Mouse (Mus musculus) heart, adult 2 months (tissue): Measurements from ENCODE around the gene Nudt16l1. TPM values are rescaled to one million over a fixed set of nuclear protein-coding genes. Genes with fewer than 3 reads are reported as not detected.

Source experiments
- DNase-seq, 2 experiments: peaks; one replicate each; pipeline ENCODE4 v3.0.0; 2021
- H3K27ac ChIP-seq: fragments of 200-600 bp; 2 replicates; pipeline ENCODE4 v1.8.1; 2022
- H3K27me3 ChIP-seq: fragments of 200-500 bp; 2 replicates; pipeline ENCODE4 v1.6.1; 2012; ENCODE audit warnings: mild to moderate bottlenecking, low read length, inconsistent platforms, mixed read lengths; ENCODE audit not compliant: control insufficient read depth, insufficient read depth
- H3K36me3 ChIP-seq: fragments of 200-500 bp; 2 replicates; pipeline ENCODE4 v1.6.1; 2012; ENCODE audit warnings: low read length, inconsistent platforms; ENCODE audit not compliant: control insufficient read depth, insufficient read depth
- H3K4me1 ChIP-seq: fragments of 200-500 bp; 2 replicates; pipeline ENCODE4 v1.6.1; 2011; ENCODE audit warnings: low read length; ENCODE audit not compliant: control insufficient read depth, insufficient read depth
- H3K4me3 ChIP-seq: fragments of 200-600 bp; 2 replicates; pipeline ENCODE4 v1.8.1; 2022
- H3K79me2 ChIP-seq: fragments of 200-500 bp; replicated peaks from 2 replicates; pipeline ENCODE4 v1.6.1; 2012; ENCODE audit warnings: mild to moderate bottlenecking, inconsistent platforms, low read length, moderate library complexity, mixed read lengths; ENCODE audit not compliant: control insufficient read depth, insufficient read depth
- H3K9ac ChIP-seq: fragments of 200-500 bp; 2 replicates; pipeline ENCODE4 v1.6.1; 2012; ENCODE audit warnings: low read depth, mild to moderate bottlenecking, control low read depth, inconsistent platforms, low read length, mixed read lengths
- CTCF ChIP-seq: fragments of 200-600 bp; IDR thresholded peaks from 2 replicates; pipeline ENCODE4 v1.8.1; 2022; ENCODE audit warnings: antibody characterized with exemption, mild to moderate bottlenecking, moderate library complexity
- EP300 ChIP-seq: fragments of 200-500 bp; IDR thresholded peaks from 2 replicates; pipeline ENCODE4 v1.6.1; 2011; ENCODE audit warnings: low read depth, low read length, control low read depth; ENCODE audit not compliant: insufficient read depth
- POLR2A ChIP-seq: fragments of 200-500 bp; IDR thresholded peaks from 2 replicates; pipeline ENCODE4 v1.6.1; 2011; ENCODE audit warnings: mild to moderate bottlenecking, low read depth, low read length, control low read depth; ENCODE audit not compliant: insufficient read depth
- WGBS: fragments of 180-500 bp; shearing (Covaris S2); methylation state at CpG from one replicate; pipeline ENCODE4 v1.1.7; 2018; 5-methylcytosine and 5-hydroxymethylcytosine counted together
- intact Hi-C: fragments of 180-260 bp; cut with DNase I; formaldehyde crosslinking; loops from one replicate; pipeline ENCODE4 v1.15.1; 2025
- polyA plus RNA-seq: library from polyadenylated mRNA; depleted of rRNA; stranded (reverse); fragments of >200 nt; gene quantifications from 2 replicates; pipeline ENCODE4 v1.2.3, GENCODE M21; 2012
- total RNA-seq, 2 experiments: library from RNA; stranded (reverse); gene quantifications; 2 replicates each; pipeline ENCODE4 v1.2.3; 2021

The Nudt16l1 gene
- total and polyA plus RNA-seq, 3 experiments: 16.7 to 38.9 (median 17.1) TPM

GRCm38 (mm10) chr16:4940311-4940850 is 1.8 kb downstream of the Nudt16l1 start:
- H3K36me3 ChIP-seq: no peaks in the 10 kb centered on the region
- 87% methylated on average over 10 of the region's 10 CpGs for WGBS
- H3K27me3 ChIP-seq: no peaks in the 10 kb centered on the region
- no peak for DNase-seq
- no peaks in the 10 kb centered on the region; the same call in 1 of the 2 replicates for H3K79me2 ChIP-seq
- no peak for TF ChIP-seq CTCF
- TF ChIP-seq POLR2A: no peak
- TF ChIP-seq EP300: no peak
- intact Hi-C loops: no loop called here
- no peak overlapping the region for H3K4me3 ChIP-seq
- H3K4me1 ChIP-seq: peaks cover 11% of the 10 kb centered on the region
- no peak overlapping the region for H3K27ac ChIP-seq
- H3K9ac ChIP-seq: no peak overlapping the region

- Histone ChIP-seq H3K9ac (no peak overlapping the region), H3K27me3 (no peaks in the 10 kb centered on the region), H3K36me3 (no peaks in the 10 kb centered on the region), H3K4me1 (peaks cover 8% of the 10 kb centered on the region), H3K79me2 (no peaks in the 10 kb centered on the region; the same call in 1 of the 2 replicates), H3K4me3 (no peak overlapping the region), H3K27ac (no peak overlapping the region)
- DNase-seq: no peak
- intact Hi-C loops: no loop called here
- TF ChIP-seq POLR2A (no peak), CTCF (no peak), EP300 (no peak)
These were observed 2.5 kb downstream of the Nudt16l1 start for GRCm38 (mm10) chr16:4941016-4941415.

DNA sequence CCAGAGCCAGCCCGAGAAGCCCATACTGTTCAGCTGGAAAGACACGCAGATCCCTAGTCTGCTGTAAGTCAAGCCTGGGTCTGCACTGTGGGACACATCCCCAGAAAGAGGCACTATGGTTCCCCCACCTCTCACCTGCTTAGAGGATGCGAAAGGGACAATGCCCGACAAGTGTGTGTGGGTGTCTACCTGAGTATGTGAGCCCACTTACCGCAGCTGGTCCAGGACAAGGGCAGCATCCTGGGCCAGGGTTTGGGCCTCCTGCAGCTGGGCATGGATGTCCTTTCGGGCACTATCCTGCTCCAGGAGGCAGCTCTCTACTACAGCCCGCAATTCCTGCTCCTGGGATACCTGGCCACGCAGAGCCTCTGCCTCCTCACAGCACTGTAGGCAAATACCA is 4.3 kb downstream of the Nudt16l1 start:
- H3K9ac ChIP-seq: no peak overlapping the region
- no peaks in the 10 kb centered on the region; the same call in 1 of the 2 replicates for H3K79me2 ChIP-seq
- DNase-seq: no peak
- H3K27ac ChIP-seq: no peak overlapping the region
- no peak for TF ChIP-seq POLR2A
- TF ChIP-seq CTCF: no peak
- TF ChIP-seq EP300: no peak
- intact Hi-C loops: no loop called here
- H3K36me3 ChIP-seq: no peaks in the 10 kb centered on the region
- no peaks in the 10 kb centered on the region for H3K27me3 ChIP-seq
- H3K4me3 ChIP-seq: no peak overlapping the region
- 92% methylated on average over 8 of the region's 8 CpGs for WGBS
- H3K4me1 ChIP-seq: peaks cover 2% of the 10 kb centered on the region

- no peak for DNase-seq
- Histone ChIP-seq H3K4me3 (no peak overlapping the region), H3K36me3 (no peaks in the 10 kb centered on the region), H3K27ac (no peak overlapping the region), H3K79me2 (no peaks in the 10 kb centered on the region; the same call in 1 of the 2 replicates), H3K9ac (no peak overlapping the region), H3K4me1 (peaks cover 2% of the 10 kb centered on the region), H3K27me3 (no peaks in the 10 kb centered on the region)
- TF ChIP-seq POLR2A: no peak
- no peak for TF ChIP-seq CTCF
- TF ChIP-seq EP300: no peak
- WGBS: 96% methylated on average over 3 of the region's 3 CpGs
- intact Hi-C loops: no loop called here
These were observed 4.9 kb downstream of the Nudt16l1 start for GRCm38 (mm10) chr16:4943431-4943830.

DNA sequence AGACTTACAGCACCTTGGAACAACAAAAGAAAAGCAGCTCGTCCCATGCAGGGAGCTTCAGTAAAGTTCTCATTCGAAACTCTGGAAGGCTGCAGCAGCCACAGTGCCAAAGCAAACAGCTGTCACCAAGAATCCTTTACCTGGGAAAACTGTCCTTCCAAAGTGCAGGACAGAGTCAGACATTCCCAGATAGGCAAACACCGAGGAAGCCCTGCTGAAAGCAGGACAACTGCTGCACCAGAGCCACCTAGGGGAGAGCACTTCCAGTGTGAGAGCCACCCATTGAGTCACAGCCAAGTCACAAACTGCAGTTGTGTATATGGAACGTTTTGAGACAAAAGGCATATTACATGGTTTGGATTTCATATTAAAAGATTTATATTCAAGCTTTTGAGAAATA is 6.9 kb downstream of the Nudt16l1 start:
- no peak overlapping the region for H3K4me3 ChIP-seq
- H3K27me3 ChIP-seq: no peaks in the 10 kb centered on the region
- intact Hi-C loops: no loop called here
- H3K79me2 ChIP-seq: no peaks in the 10 kb centered on the region
- H3K36me3 ChIP-seq: no peaks in the 10 kb centered on the region
- 55% methylated on average over 4 of the region's 4 CpGs for WGBS
- no peak overlapping the region for H3K27ac ChIP-seq
- no peak for TF ChIP-seq EP300
- TF ChIP-seq POLR2A: no peak
- TF ChIP-seq CTCF: no peak
- H3K9ac ChIP-seq: no peak overlapping the region
- DNase-seq: no peak
- H3K4me1 ChIP-seq: no peaks in the 10 kb centered on the region; the same call in 1 of the 2 replicates

DNA sequence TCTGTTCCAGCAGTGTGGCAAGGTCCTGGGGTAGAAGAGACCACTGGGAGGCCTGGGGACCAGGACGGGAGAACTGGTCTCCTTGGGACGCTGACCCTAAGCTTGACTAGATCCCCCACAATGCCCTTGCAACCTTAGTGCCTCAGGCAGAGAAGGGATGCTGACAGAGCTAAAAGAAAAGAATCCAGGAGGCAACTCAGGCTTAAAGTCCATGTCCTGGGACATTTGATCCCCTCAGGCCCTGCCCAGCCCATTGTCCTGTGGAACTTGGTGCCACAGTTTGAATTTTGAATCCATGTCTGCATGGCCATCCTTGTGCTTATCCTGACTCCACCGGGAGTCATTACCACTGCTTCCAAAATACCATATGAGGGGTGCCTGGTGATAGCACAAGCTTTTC is 7.6 kb downstream of the Nudt16l1 start:
- Histone ChIP-seq H3K9ac (no peak overlapping the region), H3K27ac (no peak overlapping the region), H3K36me3 (no peaks in the 10 kb centered on the region), H3K4me3 (no peak overlapping the region), H3K79me2 (no peaks in the 10 kb centered on the region), H3K4me1 (no peaks in the 10 kb centered on the region), H3K27me3 (no peaks in the 10 kb centered on the region)
- WGBS: 93% methylated on average over 3 of the region's 3 CpGs
- no peak for TF ChIP-seq POLR2A
- TF ChIP-seq CTCF: no peak
- intact Hi-C loops: no loop called here
- no peak for DNase-seq
